Mouse (Mus musculus): ENCODE data around the gene Meaf6.

- TF ChIP-seq CTCF (IDR thresholded peaks at IDR 0.05; ENCODE audit: low read depth) (peak; percentile 90), EP300 (optimal IDR thresholded peaks at IDR 0.05) (no peak)
These were observed 29.7 kb downstream of the Meaf6 start for GRCm38 (mm10) chr4:125114638-125115037.

Measured in stomach, postnatal 0 days (tissue).